Mouse (Mus musculus) splenic B cell, adult 2 months (primary cell): ENCODE measurements around the gene Hnrnph1.

ENCODE experiments used
- DNase-seq: peaks from one replicate; pipeline ENCODE4 v3.0.0-alpha.2; 2011; ENCODE audit warnings: low read depth, low spot score
- H3K27me3 ChIP-seq: 2 replicates; pipeline ENCODE4 v1.6.1; 2012; ENCODE audit warnings: mild to moderate bottlenecking, low read length, moderate library complexity, mixed read lengths; ENCODE audit not compliant: control insufficient read depth, poor library complexity, insufficient read depth, severe bottlenecking
- H3K36me3 ChIP-seq: 2 replicates; pipeline ENCODE4 v1.6.1; 2012; ENCODE audit warnings: mild to moderate bottlenecking, low read length, moderate library complexity, mixed read lengths; ENCODE audit not compliant: control insufficient read depth, poor library complexity, insufficient read depth, severe bottlenecking

The Hnrnph1 gene

GRCm38 (mm10) chr11:50381311-50381710, 4.5 kb downstream of the Hnrnph1 start:
- peaks cover 32% of the 10 kb centered on the region for H3K36me3 ChIP-seq
- no peaks in the 10 kb centered on the region for H3K27me3 ChIP-seq
- no peak for DNase-seq

DNA sequence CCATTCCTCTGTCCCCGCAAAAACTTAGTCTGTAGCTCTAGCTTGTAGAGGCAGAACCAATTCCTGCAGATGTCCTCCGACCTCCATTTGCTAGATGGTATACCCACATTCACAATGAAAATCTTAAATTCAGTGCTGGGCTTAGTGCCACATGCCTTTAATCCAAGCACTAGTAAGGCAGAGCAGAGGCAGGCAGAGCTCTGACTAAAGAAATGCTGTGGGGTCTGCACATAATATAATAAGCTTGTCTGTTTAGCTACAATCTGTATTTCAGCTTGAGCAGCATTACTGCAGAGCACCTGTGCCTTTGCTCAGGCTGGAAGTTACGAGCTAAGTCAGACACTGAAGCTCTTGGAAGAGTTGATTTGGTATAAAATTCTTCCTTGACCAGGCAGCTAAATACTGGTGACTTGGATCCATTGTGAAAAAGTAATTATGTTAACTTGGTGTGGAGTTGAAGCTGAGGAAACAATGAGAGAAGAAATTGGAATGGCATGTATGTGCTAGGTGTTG, 10.4 kb downstream of the Hnrnph1 start:
- no peak for DNase-seq
- H3K36me3 ChIP-seq = peaks cover 27% of the 10 kb centered on the region
- no peaks in the 10 kb centered on the region for H3K27me3 ChIP-seq

- no peak for DNase-seq
- Histone ChIP-seq H3K36me3 (peaks cover 27% of the 10 kb centered on the region), H3K27me3 (no peaks in the 10 kb centered on the region)
Observed at GRCm38 (mm10) chr11:50387697-50388096, 10.9 kb downstream of the Hnrnph1 start.

GRCm38 (mm10) chr11:50388217-50388929, 11.6 kb downstream of the Hnrnph1 start:
- Histone ChIP-seq H3K27me3 (no peaks in the 10 kb centered on the region), H3K36me3 (peaks cover 22% of the 10 kb centered on the region)
- DNase-seq = no peak

- no peak for DNase-seq
- H3K36me3 ChIP-seq = peaks cover 19% of the 10 kb centered on the region
Observed at GRCm38 (mm10) chr11:50389011-50389410, 12.2 kb downstream of the Hnrnph1 start.

DNA sequence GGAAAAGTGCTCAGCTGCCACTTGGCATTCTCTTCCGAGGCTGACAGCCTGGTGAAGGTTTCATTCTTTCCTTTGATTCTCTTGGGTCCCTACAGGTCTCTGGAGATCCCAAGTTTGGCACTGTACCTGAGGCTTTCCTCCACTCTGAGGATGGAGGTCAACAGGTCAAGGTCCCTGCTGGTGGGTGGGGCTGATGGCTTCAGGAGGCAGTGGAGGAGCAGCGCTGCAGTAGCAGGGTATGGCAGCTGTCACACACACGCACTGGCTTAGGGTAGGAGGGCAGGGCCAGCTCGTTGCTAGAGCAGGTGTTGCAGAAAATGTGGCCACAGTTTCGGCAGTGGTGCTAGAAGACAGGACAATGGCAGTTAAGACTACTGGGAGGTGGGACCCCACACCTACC, 12.8 kb downstream of the Hnrnph1 start:
- no peaks in the 10 kb centered on the region for H3K27me3 ChIP-seq
- DNase-seq = no peak
- peaks cover 16% of the 10 kb centered on the region; the same call in 1 of the 2 replicates for H3K36me3 ChIP-seq

More at GRCm38 (mm10) chr11:50389011-50389410, 12.2 kb downstream of the Hnrnph1 start:
- no peaks in the 10 kb centered on the region for H3K27me3 ChIP-seq

DNA sequence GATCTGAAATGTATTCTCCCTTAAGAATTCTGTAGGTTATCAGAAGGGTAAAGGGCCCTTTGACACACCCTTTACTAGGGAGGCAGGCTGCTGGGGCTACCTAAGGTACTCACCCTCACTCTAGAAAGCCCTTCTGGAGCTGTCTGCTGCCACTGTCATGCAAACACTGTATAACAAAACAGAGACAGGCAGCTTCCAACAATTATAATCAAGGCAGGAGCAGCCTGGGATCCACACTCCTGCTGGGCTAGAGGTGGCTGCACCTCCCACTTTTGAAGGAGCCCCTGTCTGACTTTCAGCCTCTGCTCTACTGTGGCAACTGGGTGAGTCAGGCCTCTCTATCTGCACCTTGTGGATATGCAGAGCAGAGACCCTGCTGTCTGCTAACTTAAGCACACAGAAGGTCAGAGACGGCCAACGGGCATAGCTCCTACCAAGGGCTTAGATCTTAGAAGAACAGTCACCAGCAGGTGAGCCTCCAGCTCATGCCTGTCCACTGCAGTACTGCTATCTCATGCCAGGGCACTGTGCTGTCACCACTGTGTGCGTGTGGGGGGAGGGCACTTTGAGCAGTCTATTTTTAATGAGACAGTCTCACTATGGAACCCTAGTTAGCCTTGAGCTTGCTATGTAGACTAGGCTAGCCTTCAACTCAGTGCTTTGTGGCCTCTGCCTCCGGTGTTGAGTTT, 14.6 kb downstream of the Hnrnph1 start:
- H3K36me3 ChIP-seq = peaks cover 10% of the 10 kb centered on the region
- DNase-seq = no peak
- H3K27me3 ChIP-seq = no peaks in the 10 kb centered on the region

GRCm38 (mm10) chr11:50393306-50393705, 16.5 kb downstream of the Hnrnph1 start:
- no peaks in the 10 kb centered on the region for H3K27me3 ChIP-seq
- peaks cover 7% of the 10 kb centered on the region for H3K36me3 ChIP-seq
- no peak for DNase-seq

DNA sequence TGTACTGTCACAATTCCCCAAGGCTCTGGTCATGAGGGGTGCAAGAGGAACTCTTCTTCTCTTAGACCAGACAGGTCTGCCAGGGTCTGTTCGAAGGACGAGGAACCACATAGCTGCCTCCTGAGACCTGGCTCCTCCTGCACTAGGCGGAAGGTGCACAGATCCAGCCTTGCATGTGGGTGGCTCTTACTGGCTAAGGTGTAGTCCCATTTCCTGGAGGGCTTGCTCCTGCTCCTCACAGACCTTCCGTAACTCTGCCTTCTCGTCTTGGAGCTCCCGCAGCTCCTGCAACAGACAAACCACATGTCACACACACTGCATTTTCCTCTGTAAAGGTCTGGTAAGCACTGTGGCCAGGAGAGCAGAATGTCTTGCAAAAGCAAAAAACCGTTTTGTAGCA, 17.9 kb downstream of the Hnrnph1 start:
- Histone ChIP-seq H3K36me3 (peaks cover 9% of the 10 kb centered on the region), H3K27me3 (no peaks in the 10 kb centered on the region)
- no peak for DNase-seq

GRCm38 (mm10) chr11:50396766-50397307, 20.0 kb downstream of the Hnrnph1 start:
- peaks cover 15% of the 10 kb centered on the region for H3K36me3 ChIP-seq

GRCm38 (mm10) chr11:50397316-50397715, 20.5 kb downstream of the Hnrnph1 start:
- no peak for DNase-seq
- Histone ChIP-seq H3K36me3 (peaks cover 14% of the 10 kb centered on the region), H3K27me3 (no peaks in the 10 kb centered on the region)

More at GRCm38 (mm10) chr11:50396766-50397307, 20.0 kb downstream of the Hnrnph1 start:
- no peak for DNase-seq
- H3K27me3 ChIP-seq = no peaks in the 10 kb centered on the region

- Histone ChIP-seq H3K27me3 (no peaks in the 10 kb centered on the region), H3K36me3 (peaks cover 17% of the 10 kb centered on the region)
- no peak for DNase-seq
Observed at GRCm38 (mm10) chr11:50398803-50399202, 22.0 kb downstream of the Hnrnph1 start.

DNA sequence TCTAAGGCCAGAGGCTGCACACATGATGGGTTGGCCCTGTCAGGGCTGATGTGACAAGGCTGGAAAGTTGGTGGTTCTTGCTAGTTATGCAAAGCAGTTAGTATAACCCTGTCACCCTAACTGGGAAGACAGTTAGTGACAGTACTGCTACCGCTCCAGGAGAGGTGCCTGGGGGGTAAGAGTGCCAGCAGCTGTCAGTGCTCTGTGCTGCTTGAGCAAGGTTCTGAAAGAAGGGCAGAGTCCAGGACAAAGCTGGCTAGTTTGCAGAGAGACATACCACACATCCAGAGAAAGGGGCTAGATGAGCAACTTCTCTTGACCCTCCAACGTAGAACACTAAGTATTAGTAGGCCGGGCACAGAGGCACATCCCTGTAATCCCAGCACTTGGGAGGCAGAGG, 25.7 kb downstream of the Hnrnph1 start:
- Histone ChIP-seq H3K36me3 (peaks cover 14% of the 10 kb centered on the region), H3K27me3 (no peaks in the 10 kb centered on the region)
- DNase-seq = no peak

DNA sequence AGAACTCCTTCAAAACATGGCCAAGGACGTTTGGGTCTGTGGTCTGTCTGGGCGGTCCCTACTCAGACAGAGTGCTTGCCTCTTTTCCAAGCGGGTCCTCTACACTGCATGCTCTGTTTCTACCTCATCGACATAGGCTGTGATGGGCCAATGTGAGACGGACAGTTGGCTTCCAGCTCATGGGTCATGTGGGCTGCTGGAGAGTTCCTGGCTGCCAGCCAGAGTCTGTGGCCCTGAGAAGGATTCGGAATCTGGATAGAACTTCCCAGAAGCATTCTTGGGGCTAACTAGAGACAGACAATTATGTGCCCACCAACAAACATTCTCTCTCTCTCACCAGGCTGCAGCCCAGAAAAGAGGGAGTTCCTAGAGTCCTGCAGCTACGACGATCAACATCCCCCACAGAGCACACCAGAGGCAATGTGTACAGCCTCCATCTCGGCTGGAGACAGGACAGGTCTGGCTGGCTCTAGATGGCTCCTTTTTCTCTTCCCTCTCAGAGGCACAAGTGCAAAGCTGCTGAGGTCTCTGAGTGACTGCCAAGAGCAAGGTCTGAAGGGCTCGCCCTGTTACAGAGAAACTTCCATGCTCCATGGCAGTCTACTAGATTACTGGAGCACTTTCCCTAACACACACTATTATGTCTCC, 26.7 kb downstream of the Hnrnph1 start:
- DNase-seq = no peak
- Histone ChIP-seq H3K27me3 (no peaks in the 10 kb centered on the region), H3K36me3 (peaks cover 14% of the 10 kb centered on the region)

DNA sequence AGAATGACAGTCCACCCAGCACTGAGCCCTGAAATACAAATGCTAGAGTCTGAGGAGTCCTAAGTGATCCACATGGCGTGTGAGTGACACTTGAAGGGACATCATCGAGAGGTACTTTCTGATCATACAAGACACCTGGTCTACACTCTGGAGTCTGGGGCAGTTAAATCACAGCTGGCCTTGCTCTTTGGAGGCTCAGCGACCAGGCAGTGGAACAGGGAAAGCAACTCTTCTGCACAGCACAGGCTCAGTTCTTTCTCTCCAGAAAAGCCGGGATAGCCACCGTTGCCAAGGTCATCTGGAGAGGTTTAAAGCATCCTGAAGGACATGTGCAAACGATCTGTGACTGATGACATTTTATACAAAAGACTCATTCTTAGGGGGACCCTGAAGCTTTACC, 30.4 kb downstream of the Hnrnph1 start:
- no peak for DNase-seq
- H3K36me3 ChIP-seq = peaks cover 10% of the 10 kb centered on the region

More for the DNA sequence above, 30.4 kb downstream of the Hnrnph1 start:
- no peaks in the 10 kb centered on the region for H3K27me3 ChIP-seq
